Mouse (Mus musculus) CD8-positive naive resting alpha-beta T cell, adult 2 months (primary cell): Measurements from ENCODE around the gene Rbfox1.

Experiments
- DNase-seq, 2 experiments: peaks; one replicate each; pipeline ENCODE4 v3.0.0; 2022; ENCODE audit warnings: low read depth in 2 of 2, low spot score in 2 of 2

The Rbfox1 gene

GRCm38 (mm10) chr16:7457571-7457970 lies 1572.4 kb downstream of the Rbfox1 start:
- DNase-seq, result no peak
